Mouse (Mus musculus) spleen, embryonic (tissue): ENCODE measurements at regions not wholly inside any gene's neighbourhood (a gene's known extent, or its start where the extent isn't known, plus 50 kb on each side); places are given as distances from the start of the nearest gene placed in this dataset.

Source experiments
- CTCF ChIA-PET: fragments of 350-600 bp; sonication (Branson Sonifier 250); formaldehyde crosslinking; loops from one replicate; lab custom pipeline; 2022; lab: Charles Lee

GRCm38 (mm10) chr4:5206394-5207099, 413.4 kb upstream of the Impad1 start:
- CTCF ChIA-PET: no interaction called here

DNA sequence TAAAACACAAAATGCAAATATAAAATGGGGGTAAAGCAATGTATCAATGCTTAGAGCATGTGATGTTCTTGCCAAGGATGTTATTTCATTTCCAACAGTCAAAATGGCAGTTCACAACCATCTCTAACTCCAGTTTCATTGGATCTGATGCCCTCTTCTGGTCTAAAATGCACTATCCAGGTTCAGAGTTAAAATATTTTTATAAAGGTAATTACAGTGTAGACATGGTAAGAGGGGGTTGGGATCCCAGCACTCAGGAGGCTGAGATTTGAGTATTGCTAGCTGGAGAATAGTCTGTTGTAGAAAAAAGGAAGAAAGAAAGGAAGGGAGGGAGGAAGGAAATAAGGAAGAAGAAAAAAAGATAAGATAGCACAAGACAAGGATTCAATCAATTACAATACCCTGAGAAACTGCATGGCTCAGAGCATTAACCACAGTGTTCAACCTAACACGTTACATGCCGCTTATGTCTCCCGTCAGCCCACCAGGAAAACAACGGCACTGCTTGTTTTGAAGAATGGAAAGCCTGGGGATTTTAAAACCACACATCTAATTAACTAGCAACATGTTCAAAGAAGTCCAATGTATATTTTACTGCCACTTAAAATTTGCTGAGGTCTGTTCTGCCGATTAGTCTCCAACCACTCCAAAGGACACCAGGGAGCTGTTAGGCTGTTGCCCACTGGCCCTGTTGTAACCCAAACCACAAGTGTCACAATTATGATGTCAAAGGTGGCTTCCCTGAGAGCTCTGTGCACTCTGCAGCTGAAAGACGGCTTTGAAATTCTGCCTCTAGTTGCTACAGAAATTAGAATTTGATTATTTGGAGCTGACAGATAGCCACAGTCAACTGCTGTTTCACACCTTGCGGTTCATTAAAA, 412.4 kb upstream of the Impad1 start:
- CTCF ChIA-PET: no interaction called here

- CTCF ChIA-PET: no interaction called here
These were observed 401.1 kb upstream of the Impad1 start for GRCm38 (mm10) chr4:5194272-5194671.

GRCm38 (mm10) chr4:5181591-5181990, 388.4 kb upstream of the Impad1 start:
- CTCF ChIA-PET: no interaction called here

DNA sequence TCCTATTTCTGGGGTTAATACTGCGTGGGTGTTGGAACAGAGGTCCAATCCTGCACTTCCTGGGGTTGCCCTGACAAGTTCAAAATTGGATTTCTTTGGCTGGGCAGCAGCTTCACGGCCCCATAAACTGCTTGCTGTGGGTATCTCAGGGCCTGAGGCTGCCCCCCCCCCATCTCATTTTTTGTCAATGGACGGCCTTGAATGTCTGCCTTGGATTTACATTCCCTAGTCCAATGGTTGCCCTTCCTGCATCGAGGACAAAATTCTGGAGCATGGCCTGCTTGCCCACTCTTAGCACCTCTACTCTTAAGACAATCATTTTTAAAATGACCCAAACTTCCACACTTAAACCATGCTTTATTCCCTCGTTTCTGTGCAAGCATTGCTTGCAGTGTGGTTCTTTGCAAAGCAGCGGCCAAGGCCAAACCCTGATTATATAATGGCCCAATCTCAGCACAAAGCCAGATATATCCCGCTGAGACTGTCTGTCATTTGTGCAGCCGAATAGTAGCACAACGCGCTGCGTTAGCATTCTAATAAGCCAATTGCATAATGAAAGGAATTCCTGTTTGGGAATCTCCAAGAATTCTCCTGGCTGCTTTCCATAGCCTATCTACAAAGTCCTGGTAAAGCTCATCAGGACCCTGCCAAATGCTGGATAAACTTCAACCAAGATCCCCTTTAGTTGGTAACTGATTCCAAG, 386.0 kb upstream of the Impad1 start:
- CTCF ChIA-PET: no interaction called here

DNA sequence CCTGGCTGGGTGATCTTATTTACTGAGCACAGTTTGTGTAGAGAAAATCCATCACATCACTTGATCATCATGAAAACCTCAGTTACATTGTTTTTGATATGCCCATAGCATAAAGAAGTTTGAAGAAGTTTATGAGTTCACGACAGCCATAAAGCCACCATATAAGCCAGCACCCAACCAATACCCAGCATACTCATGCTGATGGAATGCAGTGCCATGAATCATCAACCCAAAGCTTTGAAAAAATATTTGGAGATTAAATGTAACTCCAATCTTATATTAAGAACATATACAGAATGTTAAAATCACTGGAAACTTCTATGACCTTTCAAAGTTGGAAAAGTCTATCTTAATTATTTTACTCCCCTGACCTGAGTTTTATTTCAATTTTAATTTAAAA, 372.1 kb upstream of the Impad1 start:
- CTCF ChIA-PET: no interaction called here

GRCm38 (mm10) chr4:5160931-5161330, 367.8 kb upstream of the Impad1 start:
- CTCF ChIA-PET: no interaction called here

DNA sequence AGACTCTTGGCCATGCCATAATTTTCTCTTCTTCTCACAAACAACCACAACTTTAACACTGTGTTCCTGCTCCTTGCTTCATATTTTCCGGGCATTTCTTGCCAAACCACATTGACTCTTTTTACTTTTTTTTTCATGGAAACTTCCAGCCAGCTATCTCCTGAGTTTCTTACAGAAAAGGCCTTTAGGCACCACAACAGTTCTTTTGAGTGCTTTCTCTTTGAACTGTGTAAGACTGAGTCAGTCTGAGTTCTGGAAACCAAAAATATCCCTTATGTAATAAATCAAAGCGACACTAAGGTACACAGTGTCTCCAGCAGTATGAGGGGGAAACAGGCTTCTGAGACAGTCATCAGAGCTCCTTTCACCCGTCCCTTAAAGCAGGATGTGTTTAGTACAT, 337.6 kb upstream of the Impad1 start:
- CTCF ChIA-PET: no interaction called here

GRCm38 (mm10) chr4:5126059-5126458, 332.9 kb upstream of the Impad1 start:
- CTCF ChIA-PET: no interaction called here

DNA sequence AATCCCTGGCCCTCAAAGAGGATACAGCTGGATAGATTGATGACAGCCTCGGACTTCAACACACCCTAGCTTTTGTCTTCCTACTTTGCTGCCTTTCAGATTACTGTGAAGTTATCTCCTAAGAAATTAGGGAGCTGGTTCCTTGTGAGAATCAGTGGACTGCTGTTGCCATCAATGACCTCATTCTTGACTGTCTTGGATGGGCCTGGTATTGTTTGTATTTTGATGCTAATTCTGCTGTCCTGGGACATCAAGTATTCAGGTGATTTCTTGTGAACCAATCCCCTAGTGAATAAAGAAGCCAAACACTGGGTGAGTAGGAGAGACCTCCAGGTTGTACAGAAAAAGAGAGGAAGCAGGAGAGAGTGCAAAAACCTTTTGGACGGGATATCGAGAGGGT, 305.3 kb upstream of the Impad1 start:
- CTCF ChIA-PET: no interaction called here

- CTCF ChIA-PET: no interaction called here
These were observed 285.6 kb upstream of the Impad1 start for GRCm38 (mm10) chr4:5078723-5079122.

DNA sequence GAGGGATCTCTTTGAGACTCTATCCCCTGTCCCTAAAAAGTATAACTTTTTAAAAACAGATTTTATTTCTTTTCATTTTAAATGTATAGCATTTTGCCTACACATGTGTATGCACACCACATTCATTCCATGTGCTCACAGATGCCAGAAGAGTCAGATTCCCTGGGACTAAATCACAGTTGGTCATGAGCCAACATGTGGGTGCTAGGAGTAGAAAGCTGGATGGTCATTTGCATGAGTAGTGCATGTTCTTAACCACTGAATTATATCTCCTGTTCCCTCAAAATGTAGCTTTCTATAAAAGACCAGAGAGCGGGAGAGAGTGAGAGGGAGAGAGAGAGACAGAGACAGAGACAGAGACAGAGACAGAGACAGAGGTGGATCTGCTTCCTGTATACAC, 281.6 kb upstream of the Impad1 start:
- CTCF ChIA-PET: interaction anchor here (0.8 kb wide), 1 partner anchor 77 kb away, joined by 3 read pairs; no protein-coding TSS in a partner anchor

- CTCF ChIA-PET: no interaction called here
These were observed 278.1 kb upstream of the Impad1 start for GRCm38 (mm10) chr4:5071243-5071642.

DNA sequence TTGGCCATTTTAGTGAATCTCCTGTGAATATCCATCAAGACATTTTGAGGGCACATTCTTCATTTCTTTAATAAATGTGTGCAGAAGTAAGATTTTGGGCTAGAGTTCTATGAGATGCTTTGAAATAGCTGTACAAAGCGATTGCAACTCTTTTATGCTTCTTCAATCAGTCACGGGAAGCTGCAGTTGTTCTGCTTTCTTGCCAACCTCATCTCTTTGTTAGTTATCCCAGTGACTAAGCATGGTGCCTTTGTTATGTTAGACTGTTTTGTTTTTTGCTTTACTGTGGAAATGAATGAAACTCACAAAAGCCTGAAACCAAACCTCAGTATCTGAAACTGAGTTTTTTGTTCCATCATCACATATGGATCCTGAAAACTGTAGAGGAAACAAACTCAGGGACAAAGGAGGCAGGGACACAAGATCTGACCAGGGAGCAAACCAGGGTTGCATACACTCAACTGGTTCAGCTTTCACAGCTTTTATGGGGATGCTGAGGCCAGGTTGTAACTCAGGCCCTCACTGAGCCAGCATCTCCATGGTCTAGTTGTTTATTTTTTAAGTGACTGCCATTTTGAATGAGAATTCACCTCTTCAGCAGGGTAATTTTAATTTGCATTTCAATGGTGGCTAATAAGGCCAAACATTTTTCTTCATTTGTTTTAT, 266.3 kb upstream of the Impad1 start:
- CTCF ChIA-PET: no interaction called here

- CTCF ChIA-PET: no interaction called here
These were observed 236.8 kb upstream of the Impad1 start for GRCm38 (mm10) chr4:5029929-5030328.

- CTCF ChIA-PET: no interaction called here
These were observed 194.3 kb upstream of the Impad1 start for GRCm38 (mm10) chr4:4987491-4987890.

- CTCF ChIA-PET: no interaction called here
These were observed 190.5 kb upstream of the Impad1 start for GRCm38 (mm10) chr4:4983474-4984194.

DNA sequence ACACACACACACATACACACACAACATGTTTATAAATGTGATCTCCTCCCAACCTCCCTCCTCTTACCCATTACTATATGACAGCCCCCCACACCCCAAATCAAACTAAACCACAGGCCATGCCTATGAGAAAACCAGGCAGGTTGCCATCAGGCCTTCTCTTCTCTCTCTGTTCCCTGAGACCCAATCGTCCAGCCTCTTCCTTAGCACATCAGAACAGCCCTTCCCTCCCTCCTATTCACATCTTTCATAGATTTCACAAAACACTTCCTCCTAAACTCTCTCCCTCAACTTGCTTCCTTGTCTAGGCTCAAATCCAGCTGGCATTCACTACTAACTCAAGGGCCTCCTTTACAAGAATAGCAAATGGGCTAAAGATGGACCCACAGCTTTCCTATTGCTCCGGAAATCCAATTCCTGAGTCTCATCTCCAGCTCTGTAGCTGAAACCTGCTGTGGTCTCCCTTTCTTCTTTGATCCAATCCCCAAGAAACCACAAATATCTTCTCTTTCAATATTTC, 178.7 kb upstream of the Impad1 start:
- CTCF ChIA-PET: no interaction called here

- CTCF ChIA-PET: no interaction called here
These were observed 155.8 kb upstream of the Impad1 start for GRCm38 (mm10) chr4:4948956-4949355.

GRCm38 (mm10) chr4:4944498-4944897, 151.3 kb upstream of the Impad1 start:
- CTCF ChIA-PET: no interaction called here

DNA sequence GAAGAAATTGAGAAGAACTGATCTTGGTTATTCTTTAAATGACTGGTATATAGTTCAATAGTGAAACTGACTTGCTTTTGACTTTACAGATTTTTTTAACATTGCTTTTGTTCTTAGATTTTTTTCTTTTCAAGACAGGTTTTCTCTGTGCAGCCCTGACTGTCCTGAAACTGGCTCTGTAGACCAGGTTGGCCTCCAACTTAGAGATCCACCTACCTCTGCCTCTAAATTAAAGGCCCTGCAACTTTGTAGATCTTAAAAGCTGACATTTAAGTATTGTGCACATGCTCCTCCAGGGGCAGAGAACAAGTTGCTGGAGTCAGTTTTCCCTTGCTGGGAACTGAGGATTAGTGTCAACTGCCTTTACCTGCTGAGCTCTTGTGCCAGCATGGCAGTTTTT, 132.6 kb upstream of the Impad1 start:
- CTCF ChIA-PET: no interaction called here
